Mouse (Mus musculus): ENCODE data around the gene Irf8. TPM values are rescaled to one million over a fixed set of nuclear protein-coding genes. Genes with fewer than 3 reads are reported as not detected.
A peak's percentile ranks its signal among the peaks of the same experiment; 100 is the strongest.

The Irf8 gene
- total and polyA plus RNA-seq, 2 experiments, result 5.5 to 7.0 TPM

DNA sequence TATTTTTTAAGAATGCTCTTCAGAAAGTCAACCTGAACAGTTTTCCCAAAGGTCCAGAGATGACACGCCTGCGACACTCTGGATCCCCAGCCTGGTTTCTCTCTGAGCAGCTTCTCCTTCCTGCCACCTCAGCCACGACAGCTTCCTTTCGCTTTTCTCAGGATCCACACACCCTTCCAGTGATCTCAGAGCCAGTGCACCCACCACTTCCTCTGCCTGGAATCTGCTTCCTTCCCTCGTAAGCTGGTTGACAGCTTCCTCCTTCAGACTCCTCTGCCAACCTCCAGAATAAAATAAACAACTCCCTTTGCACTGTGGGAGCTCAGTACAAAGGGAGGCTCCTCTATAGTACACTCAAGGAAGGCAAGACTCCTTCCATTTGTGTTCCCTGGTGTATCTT is 27.1 kb downstream of the Irf8 start:
- TF ChIP-seq CTCF (IDR thresholded peaks at IDR 0.05; ENCODE audit: low read depth, low read length) (no peak), POLR2A (IDR thresholded peaks at IDR 0.05; ENCODE audit: extremely low read depth, insufficient read depth, low read length) (no peak)
- WGBS, result 52% methylated on average over 5 of the region's 5 CpGs
- H3K4me3 ChIP-seq (ENCODE audit: insufficient read depth, low read depth, low read length), result no peak overlapping the region
- no peak overlapping the region for H3K9ac ChIP-seq (ENCODE audit: low read depth, low read length)
- H3K27me3 ChIP-seq (ENCODE audit: control insufficient read depth, insufficient read depth, low read length), result no peaks in the 10 kb centered on the region
- H3K36me3 ChIP-seq (ENCODE audit: control insufficient read depth, insufficient read depth, low read length), result no peaks in the 10 kb centered on the region
- peak; percentile 24 for DNase-seq (ENCODE audit: extremely low read depth, low read depth, low spot score)
- no peaks in the 10 kb centered on the region; the same call in 1 of the 2 replicates for H3K4me1 ChIP-seq (ENCODE audit: control insufficient read depth, insufficient read depth, low read length)
- H3K27ac ChIP-seq (replicated peaks; ENCODE audit: insufficient read depth, low read depth, low read length), result no peak overlapping the region
- H3K79me2 ChIP-seq (ENCODE audit: control insufficient read depth, insufficient read depth, low read length), result no peaks in the 10 kb centered on the region

DNA sequence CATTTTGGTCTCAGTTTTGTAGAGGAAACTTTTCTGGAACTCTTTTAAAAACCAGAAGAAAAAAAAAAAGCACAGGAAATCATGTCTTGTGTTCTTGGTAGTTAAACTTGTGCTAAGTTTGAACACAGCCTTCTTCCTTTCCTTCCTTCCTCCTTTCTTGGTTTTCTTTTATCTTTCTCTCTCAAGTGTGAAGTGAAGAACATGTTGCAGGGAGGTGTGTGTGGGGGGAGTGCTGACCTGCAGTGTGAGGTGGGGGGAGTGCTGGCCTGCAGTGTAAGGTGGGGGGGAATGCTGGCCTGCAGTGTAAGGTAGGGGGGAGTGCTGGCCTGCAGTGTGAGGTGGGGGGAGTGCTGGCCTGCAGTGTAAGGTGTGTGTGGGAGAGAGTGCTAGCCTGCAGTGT is 28.5 kb downstream of the Irf8 start:
- Histone ChIP-seq H3K4me3 (ENCODE audit: insufficient read depth, low read depth, low read length) (no peak overlapping the region), H3K4me1 (ENCODE audit: control insufficient read depth, insufficient read depth, low read length) (no peaks in the 10 kb centered on the region; the same call in 1 of the 2 replicates), H3K9ac (ENCODE audit: low read depth, low read length) (no peak overlapping the region), H3K27ac (replicated peaks; ENCODE audit: insufficient read depth, low read depth, low read length) (no peak overlapping the region), H3K79me2 (ENCODE audit: control insufficient read depth, insufficient read depth, low read length) (no peaks in the 10 kb centered on the region), H3K27me3 (ENCODE audit: control insufficient read depth, insufficient read depth, low read length) (no peaks in the 10 kb centered on the region), H3K36me3 (ENCODE audit: control insufficient read depth, insufficient read depth, low read length) (no peaks in the 10 kb centered on the region)
- no peak for DNase-seq (ENCODE audit: extremely low read depth, low read depth, low spot score)
- no peak for TF ChIP-seq POLR2A (IDR thresholded peaks at IDR 0.05; ENCODE audit: extremely low read depth, insufficient read depth, low read length)
- TF ChIP-seq CTCF (IDR thresholded peaks at IDR 0.05; ENCODE audit: low read depth, low read length), result no peak

DNA sequence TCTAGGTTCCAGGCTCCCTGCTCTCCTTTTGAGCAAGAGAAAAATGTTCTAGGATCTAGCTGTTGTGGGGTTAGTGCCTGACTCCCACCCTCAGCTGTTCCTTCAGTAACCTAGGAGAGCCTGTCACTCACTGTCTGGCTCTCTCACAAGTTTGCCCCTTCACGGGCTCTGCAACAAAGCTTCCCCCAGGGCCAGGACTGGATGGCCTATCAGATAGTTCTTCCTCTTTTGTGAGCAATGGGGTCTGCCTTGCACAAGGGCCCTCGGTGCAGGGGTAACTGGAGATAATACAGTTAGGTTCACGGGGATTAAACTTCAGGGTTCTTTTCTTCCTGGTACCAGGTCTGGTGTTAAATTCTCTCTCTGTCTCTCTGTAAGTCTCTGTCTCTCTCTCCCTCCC is 30.5 kb downstream of the Irf8 start:
- Histone ChIP-seq H3K27ac (replicated peaks; ENCODE audit: insufficient read depth, low read depth, low read length) (no peak overlapping the region), H3K36me3 (ENCODE audit: control insufficient read depth, insufficient read depth, low read length) (no peaks in the 10 kb centered on the region), H3K27me3 (ENCODE audit: control insufficient read depth, insufficient read depth, low read length) (no peaks in the 10 kb centered on the region), H3K79me2 (ENCODE audit: control insufficient read depth, insufficient read depth, low read length) (no peaks in the 10 kb centered on the region), H3K9ac (ENCODE audit: low read depth, low read length) (no peak overlapping the region), H3K4me3 (ENCODE audit: insufficient read depth, low read depth, low read length) (no peak overlapping the region), H3K4me1 (ENCODE audit: control insufficient read depth, insufficient read depth, low read length) (no peaks in the 10 kb centered on the region; the same call in 1 of the 2 replicates)
- DNase-seq (ENCODE audit: extremely low read depth, low read depth, low spot score), result no peak
- 55% methylated on average over 3 of the region's 3 CpGs for WGBS
- TF ChIP-seq CTCF (IDR thresholded peaks at IDR 0.05; ENCODE audit: low read depth, low read length) (no peak), POLR2A (IDR thresholded peaks at IDR 0.05; ENCODE audit: extremely low read depth, insufficient read depth, low read length) (no peak)

DNA sequence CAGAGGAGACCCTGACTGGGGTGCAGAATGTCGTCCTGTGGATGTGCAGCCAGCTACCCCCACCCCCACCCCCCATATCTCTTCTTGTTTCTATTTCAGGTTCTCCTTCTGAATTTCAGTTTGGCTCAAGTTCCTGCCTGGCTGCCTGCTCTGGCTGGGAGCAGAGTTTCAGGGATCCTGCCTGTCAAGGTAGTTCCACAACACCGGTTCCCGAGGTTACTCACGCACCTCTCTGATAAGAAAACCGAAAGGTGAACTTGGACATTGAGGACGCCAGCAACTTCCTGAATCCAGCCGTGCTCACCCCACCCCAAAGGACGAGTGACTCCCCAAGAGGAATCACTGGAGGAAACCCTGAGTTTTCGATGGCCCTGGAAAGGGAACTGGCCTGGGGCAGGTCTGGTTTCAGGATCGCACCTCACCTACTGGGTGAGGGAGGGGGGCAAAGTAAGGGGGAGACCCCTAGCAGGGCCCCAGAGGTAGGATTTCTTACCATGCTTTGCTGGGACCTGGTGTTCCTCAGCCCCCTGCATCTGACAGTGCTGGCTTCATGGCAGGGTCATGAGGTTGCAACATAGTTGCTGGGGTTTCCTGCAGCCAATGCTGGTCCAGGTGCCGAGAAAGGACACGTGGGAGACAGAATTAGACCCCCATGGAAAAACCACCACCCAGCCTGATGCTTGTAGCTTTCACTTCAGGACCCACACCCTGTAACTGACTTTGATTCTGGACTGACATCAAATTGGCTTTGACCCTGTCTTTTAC is 32.5 kb downstream of the Irf8 start:
- no peaks in the 10 kb centered on the region for H3K36me3 ChIP-seq (ENCODE audit: control insufficient read depth, insufficient read depth, low read length)
- TF ChIP-seq CTCF (IDR thresholded peaks at IDR 0.05; ENCODE audit: low read depth, low read length) (no peak), POLR2A (IDR thresholded peaks at IDR 0.05; ENCODE audit: extremely low read depth, insufficient read depth, low read length) (no peak)
- 59% methylated on average over 12 of the region's 12 CpGs for WGBS
- no peaks in the 10 kb centered on the region for H3K79me2 ChIP-seq (ENCODE audit: control insufficient read depth, insufficient read depth, low read length)
- H3K9ac ChIP-seq (ENCODE audit: low read depth, low read length), result no peak overlapping the region
- DNase-seq (ENCODE audit: extremely low read depth, low read depth, low spot score), result no peak
- no peaks in the 10 kb centered on the region for H3K27me3 ChIP-seq (ENCODE audit: control insufficient read depth, insufficient read depth, low read length)
- H3K27ac ChIP-seq (replicated peaks; ENCODE audit: insufficient read depth, low read depth, low read length), result no peak overlapping the region
- no peak overlapping the region for H3K4me3 ChIP-seq (ENCODE audit: insufficient read depth, low read depth, low read length)
- no peaks in the 10 kb centered on the region for H3K4me1 ChIP-seq (ENCODE audit: control insufficient read depth, insufficient read depth, low read length)

DNA sequence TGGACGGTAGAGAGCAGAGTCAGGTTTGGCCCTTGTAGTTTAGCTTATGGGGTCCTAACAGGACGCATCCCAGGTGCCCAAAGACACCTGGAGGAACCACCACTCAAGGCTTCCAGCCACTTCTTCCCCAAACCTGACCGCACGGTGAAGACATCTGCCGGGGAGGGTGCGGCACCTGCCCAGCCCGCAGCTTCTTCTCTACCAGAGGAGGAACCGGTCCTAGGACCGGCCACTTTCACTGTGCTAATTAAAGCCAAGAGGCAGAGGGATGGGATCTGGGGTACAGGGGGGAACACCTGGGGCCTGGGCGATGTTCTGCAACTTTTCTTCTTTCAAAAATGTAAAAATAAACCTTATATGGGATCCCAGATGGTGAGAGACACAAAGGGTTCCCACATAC is 41.0 kb downstream of the Irf8 start:
- DNase-seq (ENCODE audit: extremely low read depth, low read depth, low spot score), result no peak
- H3K4me1 ChIP-seq (ENCODE audit: control insufficient read depth, insufficient read depth, low read length), result no peaks in the 10 kb centered on the region
- H3K36me3 ChIP-seq (ENCODE audit: control insufficient read depth, insufficient read depth, low read length), result no peaks in the 10 kb centered on the region
- no peaks in the 10 kb centered on the region for H3K79me2 ChIP-seq (ENCODE audit: control insufficient read depth, insufficient read depth, low read length)
- no peak overlapping the region for H3K4me3 ChIP-seq (ENCODE audit: insufficient read depth, low read depth, low read length)
- 89% methylated on average over 10 of the region's 10 CpGs for WGBS
- no peak overlapping the region for H3K27ac ChIP-seq (replicated peaks; ENCODE audit: insufficient read depth, low read depth, low read length)
- no peaks in the 10 kb centered on the region for H3K27me3 ChIP-seq (ENCODE audit: control insufficient read depth, insufficient read depth, low read length)
- no peak overlapping the region for H3K9ac ChIP-seq (ENCODE audit: low read depth, low read length)
- no peak for TF ChIP-seq CTCF (IDR thresholded peaks at IDR 0.05; ENCODE audit: low read depth, low read length)
- no peak for TF ChIP-seq POLR2A (IDR thresholded peaks at IDR 0.05; ENCODE audit: extremely low read depth, insufficient read depth, low read length)

DNA sequence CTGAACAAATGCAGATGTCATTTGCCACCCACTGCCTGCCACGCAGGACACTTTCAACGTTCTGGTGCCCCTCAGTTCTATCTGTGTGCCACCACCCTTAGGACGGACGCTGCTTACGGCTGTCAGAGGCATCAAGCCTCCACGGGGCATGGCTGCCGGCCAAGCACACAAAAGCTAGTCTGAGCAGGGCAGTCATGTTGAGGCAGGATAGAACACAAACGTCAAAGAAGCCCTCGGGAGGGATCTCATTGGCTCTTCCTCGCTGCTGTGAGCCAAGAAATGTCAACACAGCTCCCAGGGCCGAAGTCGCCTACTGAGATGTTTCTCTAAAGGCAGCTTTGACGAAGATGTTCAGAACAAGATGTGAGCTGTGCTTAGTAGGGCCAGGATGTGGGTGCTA is 41.6 kb downstream of the Irf8 start:
- H3K27ac ChIP-seq (replicated peaks; ENCODE audit: insufficient read depth, low read depth, low read length), result no peak overlapping the region
- no peaks in the 10 kb centered on the region for H3K79me2 ChIP-seq (ENCODE audit: control insufficient read depth, insufficient read depth, low read length)
- no peaks in the 10 kb centered on the region for H3K4me1 ChIP-seq (ENCODE audit: control insufficient read depth, insufficient read depth, low read length)
- H3K36me3 ChIP-seq (ENCODE audit: control insufficient read depth, insufficient read depth, low read length), result no peaks in the 10 kb centered on the region
- H3K4me3 ChIP-seq (ENCODE audit: insufficient read depth, low read depth, low read length), result no peak overlapping the region
- 51% methylated on average over 13 of the region's 13 CpGs for WGBS
- H3K27me3 ChIP-seq (ENCODE audit: control insufficient read depth, insufficient read depth, low read length), result no peaks in the 10 kb centered on the region
- no peak overlapping the region for H3K9ac ChIP-seq (ENCODE audit: low read depth, low read length)
- no peak for DNase-seq (ENCODE audit: extremely low read depth, low read depth, low spot score)
- TF ChIP-seq POLR2A (IDR thresholded peaks at IDR 0.05; ENCODE audit: extremely low read depth, insufficient read depth, low read length) (no peak), CTCF (IDR thresholded peaks at IDR 0.05; ENCODE audit: low read depth, low read length) (no peak)

All from liver, adult 2 months (tissue).